12 mouse cellular contexts compared by ENCODE assay signal in the genomic region with DNA sequence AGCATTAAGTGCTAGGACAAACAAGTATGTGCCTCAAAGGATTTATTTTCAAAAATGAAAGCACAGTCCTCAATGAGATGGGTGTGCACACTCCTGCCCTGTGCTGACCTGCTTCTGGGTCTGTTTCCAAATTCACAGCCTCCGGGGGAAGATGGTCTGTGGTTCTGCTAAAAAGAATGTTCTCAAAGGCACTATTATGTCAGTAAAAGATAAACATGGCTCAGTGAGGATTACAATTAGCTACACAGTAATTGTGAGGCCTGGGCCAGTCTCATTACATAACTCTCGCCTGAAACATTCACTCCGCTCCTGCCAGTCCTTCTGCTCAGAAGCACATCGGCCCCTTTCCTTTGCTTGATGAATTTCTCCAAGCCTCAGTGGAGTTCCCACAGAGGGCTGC. TPM values are rescaled to one million over a fixed set of nuclear protein-coding genes. Genes with fewer than 3 reads are reported as not detected.
DNase-seq lines count a peak whose midpoint lies in the region; ATAC-seq and TF ChIP-seq lines count a peak whose summit lies in the region.
"Had no signal": no experiment of that assay in that cellular context is flagged by ENCODE, and none has a peak within 500 bp of the region (broad histone marks: within the 10 kb centered on the region; RNA-seq: fewer than 3 reads in every experiment).

No protein-coding gene starts in this region.

- DNase-seq in forebrain, postnatal 0 days: no peak
- DNase-seq in forebrain, embryonic 10.5 days (ENCODE audit: extremely low spot score, low spot score): no peak
- peak; percentile 17 for DNase-seq in lung, postnatal 0 days (ENCODE audit: low spot score)
- no peak for DNase-seq in lung, adult 2 months
- peak; percentile 11 to 40 for DNase-seq in frontal cortex, postnatal 36 days (ENCODE audit: low spot score in 2 of 2)
- DNase-seq in right cerebral cortex, postnatal 36 days (ENCODE audit: low spot score in 2 of 2): peak; percentile 27 to 29
- no peak for DNase-seq in embryo, embryonic 11 days
- DNase-seq in B cell, adult 2 months: no peak
- DNase-seq: adrenal gland, postnatal 10 days had no signal

- 19% methylated on average over 4 of the region's 4 CpGs for WGBS in forebrain, postnatal 0 days
- WGBS in forebrain, embryonic 10.5 days: 71% methylated on average over 4 of the region's 4 CpGs
- 50% methylated on average over 4 of the region's 4 CpGs for WGBS in lung, postnatal 0 days
- 44% methylated on average over 4 of the region's 4 CpGs for WGBS in lung, adult 2 months

- H3K4me2 ChIP-seq in forebrain, postnatal 0 days (ENCODE audit: low read depth): no peak overlapping the region
- no peak overlapping the region for H3K4me2 ChIP-seq in lung, postnatal 0 days (replicated peaks; ENCODE audit: low read depth, low read length)
- H3K4me2 ChIP-seq: embryonic facial prominence, embryonic 12.5 days; hindbrain, embryonic 15.5 days had no signal

- no peak overlapping the region for H3K4me3 ChIP-seq in forebrain, postnatal 0 days (ENCODE audit: low read depth, low read length)
- H3K4me3 ChIP-seq in forebrain, embryonic 10.5 days: no peak overlapping the region
- H3K4me3 ChIP-seq in lung, postnatal 0 days (ENCODE audit: low read depth, low read length): no peak overlapping the region
- no peak overlapping the region for H3K4me3 ChIP-seq in lung, adult 2 months (replicated peaks; ENCODE audit: extremely low read depth, low read depth, low read length)
- H3K4me3 ChIP-seq: embryonic facial prominence, embryonic 12.5 days; hindbrain, embryonic 15.5 days had no signal

- H3K9ac ChIP-seq in forebrain, postnatal 0 days: no peak overlapping the region
- no peak overlapping the region for H3K9ac ChIP-seq in lung, postnatal 0 days (replicated peaks; ENCODE audit: low read depth)
- H3K9ac ChIP-seq: embryonic facial prominence, embryonic 12.5 days; hindbrain, embryonic 15.5 days; liver, embryonic 14.5 days had no signal

- no peak for TF ChIP-seq EP300 in lung, postnatal 0 days (IDR thresholded peaks at IDR 0.05)

- H3K4me1 ChIP-seq in forebrain, postnatal 0 days (ENCODE audit: insufficient read depth): no peaks in the 10 kb centered on the region
- H3K4me1 ChIP-seq in forebrain, embryonic 10.5 days: no peaks in the 10 kb centered on the region
- no peaks in the 10 kb centered on the region for H3K4me1 ChIP-seq in lung, postnatal 0 days (ENCODE audit: insufficient read depth, low read depth, low read length)
- no peaks in the 10 kb centered on the region for H3K4me1 ChIP-seq in lung, adult 2 months (ENCODE audit: control insufficient read depth, insufficient read depth, low read length)
- H3K4me1 ChIP-seq: embryonic facial prominence, embryonic 12.5 days; hindbrain, embryonic 15.5 days had no signal

- H3K27ac ChIP-seq in forebrain, postnatal 0 days (ENCODE audit: low read depth, low read length): no peak overlapping the region
- no peak overlapping the region for H3K27ac ChIP-seq in forebrain, embryonic 10.5 days
- peak overlapping the region; percentile 7; the same call in 1 of the 2 replicates for H3K27ac ChIP-seq in lung, postnatal 0 days (ENCODE audit: low read length)
- H3K27ac ChIP-seq: embryonic facial prominence, embryonic 12.5 days; hindbrain, embryonic 15.5 days; liver, embryonic 14.5 days had no signal

- H3K27me3 ChIP-seq in forebrain, postnatal 0 days (ENCODE audit: insufficient read depth, low read length): no peaks in the 10 kb centered on the region
- no peaks in the 10 kb centered on the region for H3K27me3 ChIP-seq in forebrain, embryonic 10.5 days (ENCODE audit: poor library complexity, severe bottlenecking)
- H3K27me3 ChIP-seq in lung, postnatal 0 days (replicated peaks; ENCODE audit: insufficient read depth, low read length): no peaks in the 10 kb centered on the region
- H3K27me3 ChIP-seq: embryonic facial prominence, embryonic 12.5 days; hindbrain, embryonic 15.5 days had no signal

- no peak for TF ChIP-seq POLR2A in lung, adult 2 months (IDR thresholded peaks at IDR 0.05; ENCODE audit: borderline replicate concordance, extremely low read depth, low read depth, low read length)

- peak; percentile 36 for ATAC-seq in forebrain, postnatal 0 days
- ATAC-seq in lung, postnatal 0 days: peak; percentile 57

- no peak for TF ChIP-seq CTCF in forebrain, postnatal 0 days (IDR thresholded peaks at IDR 0.05; ENCODE audit: low read depth)
- TF ChIP-seq CTCF in lung, postnatal 0 days (IDR thresholded peaks at IDR 0.05): no peak
- no peak for TF ChIP-seq CTCF in lung, adult 2 months (IDR thresholded peaks at IDR 0.05; ENCODE audit: insufficient read depth, low read length)

- H3K36me3 ChIP-seq in forebrain, postnatal 0 days (ENCODE audit: insufficient read depth): peaks cover 11% of the 10 kb centered on the region; the same call in 1 of the 2 replicates
- peaks cover 78% of the 10 kb centered on the region for H3K36me3 ChIP-seq in forebrain, embryonic 10.5 days (replicated peaks)
- peaks cover 24% of the 10 kb centered on the region for H3K36me3 ChIP-seq in lung, postnatal 0 days (ENCODE audit: insufficient read depth, low read length)

- no peaks in the 10 kb centered on the region for H3K9me3 ChIP-seq in forebrain, postnatal 0 days (ENCODE audit: low read length)
- no peaks in the 10 kb centered on the region for H3K9me3 ChIP-seq in forebrain, embryonic 10.5 days
- no peaks in the 10 kb centered on the region for H3K9me3 ChIP-seq in lung, postnatal 0 days (ENCODE audit: low read length)
- H3K9me3 ChIP-seq: embryonic facial prominence, embryonic 12.5 days; hindbrain, embryonic 15.5 days had no signal

RNA-seq across cellular contexts. Expression of gene Crlf3, which starts 18.6 kb away (rescaled TPM):
- 11.2 and 12.0 TPM in 2 replicates for total RNA-seq in forebrain, postnatal 0 days (2014; rRNA removed)
- polyA plus RNA-seq in forebrain, postnatal 0 days (2015; fragmentation: Nextera tagmentation; extraction: Ambion mirVana): 9.6 TPM in 2 replicates
- 40.6 and 45.7 TPM in 2 replicates for polyA plus RNA-seq in forebrain, embryonic 10.5 days (2016; fragmentation: Nextera tagmentation; extraction: Ambion mirVana)
- polyA plus RNA-seq in lung, postnatal 0 days (2015; fragmentation: Nextera tagmentation; extraction: Ambion mirVana): 40.8 and 42.4 TPM in 2 replicates
- polyA plus RNA-seq in lung, adult 2 months (2012; rRNA removed): 19.2 and 26.0 TPM in 2 replicates

RNA-seq across cellular contexts. Expression of gene Atad5, which starts 27.0 kb away (rescaled TPM):
- 8.9 and 10.6 TPM in 2 replicates for total RNA-seq in forebrain, postnatal 0 days (2014; rRNA removed)
- 1.9 and 3.2 TPM in 2 replicates for polyA plus RNA-seq in forebrain, postnatal 0 days (2015; fragmentation: Nextera tagmentation; extraction: Ambion mirVana)
- 20.3 and 20.7 TPM in 2 replicates for polyA plus RNA-seq in forebrain, embryonic 10.5 days (2016; fragmentation: Nextera tagmentation; extraction: Ambion mirVana)
- polyA plus RNA-seq in lung, postnatal 0 days (2015; fragmentation: Nextera tagmentation; extraction: Ambion mirVana): 1.7 and 2.0 TPM in 2 replicates
- 0.25 and 0.44 TPM in 2 replicates for polyA plus RNA-seq in lung, adult 2 months (2012; rRNA removed)

Comparison
In these comparisons a context has a peak if more than half of its experiments do, and no peak if none do; other contexts are left out.
1. DNase-seq: peak in lung, postnatal 0 days (single experiment), frontal cortex, postnatal 36 days (2 of 2) and right cerebral cortex, postnatal 36 days (2 of 2); none in forebrain, postnatal 0 days (single experiment), forebrain, embryonic 10.5 days (single experiment), lung, adult 2 months (single experiment), embryo, embryonic 11 days (single experiment) and B cell, adult 2 months (0 of 2).